Mouse (Mus musculus): ENCODE data around the gene Olfr676.
"Not testable (repeated sequence)": the region's sequence is repeated elsewhere in the genome, so short reads cannot be mapped to it uniquely, and the experiment has no call there.

Gene Olfr676

GRCm38 (mm10) chr7:105032398-105032797, at the start of gene Olfr676:
Gene Olfr676, plus strand, starts transcription at chr7:105032698.
- DNase-seq (ENCODE audit: low spot score in 2 of 2), result no peak

DNA sequence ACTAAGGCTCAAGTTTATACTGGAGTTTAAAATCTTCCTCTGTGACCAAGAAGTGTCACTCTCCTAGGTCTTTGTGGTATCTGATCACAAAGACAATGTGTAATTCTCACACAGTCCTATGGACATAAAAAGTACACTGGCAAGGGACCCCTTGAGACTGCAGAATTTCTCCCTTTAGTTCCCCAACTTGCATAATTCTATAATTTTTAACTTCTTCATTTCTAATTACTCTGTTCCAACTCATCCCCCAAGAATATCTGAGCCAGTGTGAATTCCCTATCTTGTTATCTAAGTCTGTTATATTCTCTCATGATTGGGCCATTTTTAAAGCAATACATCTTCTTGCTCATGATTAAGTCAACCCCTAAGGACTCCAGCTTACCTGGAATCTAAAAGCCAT, 30.6 kb upstream of the Olfr676 start, which contains the start of gene Olfr672:
Gene Olfr672 (minus strand): TSS at position 101 of the 400 bp plus-strand sequence.
- DNase-seq (ENCODE audit: low spot score in 2 of 2), result no peak

DNA sequence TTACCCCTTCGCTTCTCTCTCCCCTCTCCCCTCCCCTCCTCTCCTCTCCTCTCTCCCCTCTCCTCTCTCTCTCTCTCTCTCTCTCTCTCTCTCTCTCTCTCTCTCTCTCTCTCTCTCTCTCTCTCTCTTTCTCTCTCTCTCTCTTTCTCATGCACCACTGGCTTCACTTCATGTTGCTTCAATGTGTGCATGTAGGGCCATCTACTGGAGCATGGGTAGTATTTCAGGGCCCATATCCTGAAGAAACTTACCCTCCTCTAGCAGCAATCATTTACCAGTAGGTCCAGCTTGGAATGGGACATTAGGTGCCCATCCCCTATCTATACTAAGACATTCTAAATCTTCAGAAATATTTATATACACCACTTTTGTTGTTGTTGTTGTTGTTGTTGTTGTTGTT, 10.0 kb upstream of the Olfr676 start:
- DNase-seq (ENCODE audit: low spot score in 2 of 2), result no peak

GRCm38 (mm10) chr7:105028360-105028759, 4.1 kb upstream of the Olfr676 start, which contains the start of gene Olfr675:
Gene Olfr675, minus strand, starts transcription at chr7:105028460.
- no peak for DNase-seq (ENCODE audit: low spot score in 2 of 2)

- not testable (repeated sequence) for DNase-seq (ENCODE audit: low spot score in 2 of 2)
Observed at GRCm38 (mm10) chr7:105033836-105034235, 1.3 kb downstream of the Olfr676 start.

DNA sequence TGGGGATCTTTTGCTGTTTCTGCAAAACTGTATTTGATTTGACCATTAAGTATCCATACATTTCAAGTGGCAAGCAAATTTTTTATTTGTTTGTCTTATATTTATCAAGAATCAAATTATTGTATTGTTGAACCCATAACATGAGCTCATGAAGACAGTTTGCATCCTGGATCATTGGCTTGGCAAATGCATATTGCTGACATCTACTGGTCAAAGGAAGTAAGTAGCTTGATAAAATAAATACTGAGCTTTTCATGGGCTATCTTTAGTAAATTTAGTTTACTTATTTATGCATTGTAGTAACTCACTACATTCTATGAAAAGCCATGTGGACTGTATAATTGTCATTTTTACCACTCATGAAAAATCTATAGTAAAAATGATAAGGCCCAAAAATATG, 26.5 kb downstream of the Olfr676 start:
- no peak for DNase-seq (ENCODE audit: low spot score in 2 of 2)

- DNase-seq (ENCODE audit: low spot score in 2 of 2), result no peak
Observed at GRCm38 (mm10) chr7:105064175-105064574, 31.7 kb downstream of the Olfr676 start, which contains the start of gene Olfr678. Gene Olfr678, plus strand, starts transcription at chr7:105064475.

DNA sequence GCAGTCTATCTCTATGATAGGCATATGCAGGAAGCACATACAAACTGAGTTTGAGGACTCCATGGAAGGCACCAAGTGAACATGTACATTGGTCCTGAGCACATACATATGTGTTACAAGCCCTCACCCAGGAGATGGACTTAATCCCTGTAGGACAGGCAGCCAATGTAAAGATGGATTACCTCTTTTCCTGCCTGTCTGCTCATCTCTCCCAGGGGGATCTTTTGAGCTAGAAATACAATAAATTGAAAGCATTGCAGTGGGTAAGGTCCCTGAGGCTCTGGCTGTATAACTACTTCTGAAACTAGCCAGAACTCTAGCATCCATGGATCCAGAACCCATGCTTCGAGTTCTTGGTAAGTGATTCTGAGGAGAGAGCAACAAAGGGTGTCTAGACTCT, 48.4 kb downstream of the Olfr676 start, which contains the start of gene Olfr679:
Gene Olfr679 (plus strand): TSS at position 301 of the 400 bp plus-strand sequence.
- DNase-seq (ENCODE audit: low spot score in 2 of 2), result no peak
